Mouse (Mus musculus) bone marrow macrophage, adult 2 months (primary cell): ENCODE data around the gene Gm45015. TPM values are rescaled to one million over a fixed set of nuclear protein-coding genes. Genes with fewer than 3 reads are reported as not detected.
"Not testable (repeated sequence)": the region's sequence is repeated elsewhere in the genome, so short reads cannot be mapped to it uniquely, and the experiment has no call there.

Source experiments
- H3K27ac ChIP-seq: 2 replicates; pipeline ENCODE4 v1.5.1; 2012; ENCODE audit warnings: low read depth, low read length; ENCODE audit not compliant: insufficient read depth
- H3K4me1 ChIP-seq: 2 replicates; pipeline ENCODE4 v1.6.1; 2012; ENCODE audit warnings: low read length; ENCODE audit not compliant: control insufficient read depth, insufficient read depth
- H3K4me3 ChIP-seq: 2 replicates; pipeline ENCODE4 v1.5.1; 2012; ENCODE audit warnings: mild to moderate bottlenecking, low read length, moderate library complexity; ENCODE audit not compliant: insufficient read depth
- CTCF ChIP-seq: IDR thresholded peaks from 2 replicates; pipeline ENCODE4 v1.5.1; 2012; ENCODE audit warnings: low read depth, mild to moderate bottlenecking, low read length, moderate library complexity
- POLR2A ChIP-seq: IDR thresholded peaks from 2 replicates; pipeline ENCODE4 v1.6.1; 2012; ENCODE audit warnings: mild to moderate bottlenecking, low read depth, low read length, borderline replicate concordance
- polyA plus RNA-seq: library from polyadenylated mRNA; stranded (reverse); fragments of >200 nt; gene quantifications from 2 replicates; pipeline ENCODE4 v1.2.4, GENCODE M21; 2012; ENCODE audit not compliant: missing spikeins, insufficient read depth, insufficient read length

Gm45015 gene
- polyA plus RNA-seq, 1 experiment = not detected

- H3K4me3 ChIP-seq = peak overlapping the region; percentile 10; the same call in 1 of the 2 replicates
- no peak for TF ChIP-seq POLR2A
- no peak for TF ChIP-seq CTCF
These were observed 5.4 kb upstream of the Gm45015 start for GRCm38 (mm10) chrX:73342068-73342467.

GRCm38 (mm10) chrX:73341473-73341872 lies 4.8 kb upstream of the Gm45015 start:
- TF ChIP-seq CTCF (no peak), POLR2A (no peak)
- H3K4me1 ChIP-seq = peaks cover 6% of the 10 kb centered on the region; the same call in 1 of the 2 replicates
- H3K4me3 ChIP-seq = no peak overlapping the region
- no peak overlapping the region for H3K27ac ChIP-seq

More at GRCm38 (mm10) chrX:73342068-73342467, 5.4 kb upstream of the Gm45015 start:
- Histone ChIP-seq H3K27ac (no peak overlapping the region), H3K4me1 (peaks cover 6% of the 10 kb centered on the region; the same call in 1 of the 2 replicates)

GRCm38 (mm10) chrX:73333548-73333947 lies 3.1 kb downstream of the Gm45015 start:
- Histone ChIP-seq H3K4me1 (no peaks in the 10 kb centered on the region), H3K27ac (no peak overlapping the region), H3K4me3 (no peak overlapping the region)
- TF ChIP-seq POLR2A = no peak
- no peak for TF ChIP-seq CTCF

- Histone ChIP-seq H3K4me3 (no peak overlapping the region), H3K27ac (no peak overlapping the region), H3K4me1 (no peaks in the 10 kb centered on the region)
- TF ChIP-seq POLR2A = no peak
- no peak for TF ChIP-seq CTCF
These were observed 9.4 kb downstream of the Gm45015 start for GRCm38 (mm10) chrX:73327215-73327614.

- H3K4me3 ChIP-seq = no peak overlapping the region
- no peak for TF ChIP-seq POLR2A
- TF ChIP-seq CTCF = no peak
- H3K27ac ChIP-seq = no peak overlapping the region
- H3K4me1 ChIP-seq = no peaks in the 10 kb centered on the region
These were observed 15.6 kb downstream of the Gm45015 start for GRCm38 (mm10) chrX:73321029-73321428.

- TF ChIP-seq POLR2A = no peak
- TF ChIP-seq CTCF = no peak
- Histone ChIP-seq H3K4me1 (no peaks in the 10 kb centered on the region), H3K27ac (no peak overlapping the region), H3K4me3 (no peak overlapping the region)
These were observed 24.1 kb downstream of the Gm45015 start for GRCm38 (mm10) chrX:73312522-73312921.

- H3K4me1 ChIP-seq, H3K27ac ChIP-seq, H3K4me3 ChIP-seq: not testable (repeated sequence)
These were observed 40.9 kb downstream of the Gm45015 start for GRCm38 (mm10) chrX:73295745-73296144.

GRCm38 (mm10) chrX:73292876-73293275 lies 43.8 kb downstream of the Gm45015 start, which contains the start of the genes Xlr5a and Xlr5c:
Gene Xlr5a, minus strand, starts transcription at chrX:73292976.
Gene Xlr5c, minus strand, starts transcription at chrX:73292976.
- H3K27ac ChIP-seq, H3K4me1 ChIP-seq, H3K4me3 ChIP-seq: not testable (repeated sequence)

Other genes with a start within 250 kb of the Gm45015 start
- 0.16 TPM in 1 of 2 replicates, not detected in the other for gene Xlr3a, start 239.7 kb downstream of the Gm45015 start, polyA plus RNA-seq
- not detected in 2 replicates for gene Gm14685, start 219.8 kb downstream of the Gm45015 start, polyA plus RNA-seq
- gene Xlr5b, start 188.0 kb downstream of the Gm45015 start, polyA plus RNA-seq = not detected in 2 replicates
- not detected in 2 replicates for gene DXBay18, start 187.4 kb downstream of the Gm45015 start, polyA plus RNA-seq
- gene Spin2d, start 159.9 kb downstream of the Gm45015 start, polyA plus RNA-seq = not detected in 2 replicates
- gene Xlr3b, start 144.6 kb downstream of the Gm45015 start, polyA plus RNA-seq = 6.2 and 6.9 TPM in 2 replicates
- gene Xlr4b, start 122.5 kb downstream of the Gm45015 start, polyA plus RNA-seq = 6.6 and 11.4 TPM in 2 replicates
- 5.2 and 6.0 TPM in 2 replicates for gene F8a, start 108.5 kb downstream of the Gm45015 start, polyA plus RNA-seq
- 3.6 and 7.3 TPM in 2 replicates for gene Xlr4c, start 93.7 kb downstream of the Gm45015 start, polyA plus RNA-seq
- not detected in 2 replicates for gene Xlr3c, start 71.5 kb downstream of the Gm45015 start, polyA plus RNA-seq
- not detected in 2 replicates for gene Xlr5a, start 43.9 kb downstream of the Gm45015 start, polyA plus RNA-seq
- gene Xlr5c, start 43.9 kb downstream of the Gm45015 start, polyA plus RNA-seq = not detected in 2 replicates
- 7.4 and 8.3 TPM in 2 replicates for gene Zfp275, start 5.8 kb upstream of the Gm45015 start, polyA plus RNA-seq
- gene Gm18336, start 61.9 kb upstream of the Gm45015 start, polyA plus RNA-seq = not detected in 2 replicates
- not detected in 2 replicates for gene Zfp92, start 74.3 kb upstream of the Gm45015 start, polyA plus RNA-seq
- gene Trex2, start 98.5 kb upstream of the Gm45015 start, polyA plus RNA-seq = not detected in 2 replicates
- 9.0 and 9.3 TPM in 2 replicates for gene Haus7, start 122.2 kb upstream of the Gm45015 start, polyA plus RNA-seq
- gene Bgn, start 146.8 kb upstream of the Gm45015 start, polyA plus RNA-seq = 21.9 and 25.5 TPM in 2 replicates
- not detected in 2 replicates for gene Atp2b3, start 166.2 kb upstream of the Gm45015 start, polyA plus RNA-seq